Mouse (Mus musculus) neutrophil, adult 83 days (primary cell): ENCODE results near the gene Olfr620. TPM values are rescaled to one million over a fixed set of nuclear protein-coding genes. Genes with fewer than 3 reads are reported as not detected.

Experiments
- total RNA-seq, 2 experiments: library from RNA; stranded (reverse); gene quantifications; one replicate each; pipeline ENCODE4 v1.2.4; 2023

Olfr620 gene
- not detected for total RNA-seq

DNA sequence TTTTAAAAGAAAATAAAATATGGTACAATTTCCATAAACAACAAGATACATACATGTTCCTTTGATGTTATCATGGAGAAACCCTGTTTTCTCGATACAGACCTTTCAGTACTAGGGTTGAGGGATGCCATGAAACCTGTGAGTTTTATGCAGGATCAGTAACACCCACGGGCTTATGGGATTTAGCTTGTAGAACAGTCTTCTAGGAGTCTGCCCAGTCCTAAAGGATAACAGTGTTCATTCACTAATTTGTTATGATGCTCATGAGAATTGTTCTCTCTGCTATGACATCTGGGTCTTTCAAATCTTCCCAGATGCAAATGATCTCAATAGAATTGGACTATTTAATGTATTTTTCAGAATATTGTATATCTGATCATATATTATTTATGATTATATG, at the start of gene Olfr620:
Olfr620 (minus strand) TSS at position 101 of the 400 bp plus-strand sequence.

DNA sequence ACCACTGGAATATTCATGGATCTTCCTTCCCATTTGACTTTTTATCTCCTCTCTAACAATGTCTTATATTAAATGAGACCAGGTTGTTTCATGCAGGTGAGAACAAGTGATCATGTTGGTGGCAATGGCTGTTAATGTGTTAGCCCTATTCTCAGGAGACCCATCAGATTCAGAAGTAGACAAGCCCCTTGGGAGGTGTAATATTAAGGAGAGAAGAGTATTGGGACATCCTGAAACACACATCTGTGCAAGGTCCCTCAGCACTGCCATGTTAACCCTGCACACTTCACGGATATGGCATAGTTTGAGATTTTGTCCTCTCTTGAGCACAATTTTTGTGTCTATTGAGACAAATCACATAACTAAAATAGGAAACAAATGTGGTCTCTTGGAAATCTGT, 30.3 kb upstream of the Olfr620 start, which contains the start of gene Olfr622:
Olfr622 (minus strand) TSS at position 101 of the 400 bp plus-strand sequence.

DNA sequence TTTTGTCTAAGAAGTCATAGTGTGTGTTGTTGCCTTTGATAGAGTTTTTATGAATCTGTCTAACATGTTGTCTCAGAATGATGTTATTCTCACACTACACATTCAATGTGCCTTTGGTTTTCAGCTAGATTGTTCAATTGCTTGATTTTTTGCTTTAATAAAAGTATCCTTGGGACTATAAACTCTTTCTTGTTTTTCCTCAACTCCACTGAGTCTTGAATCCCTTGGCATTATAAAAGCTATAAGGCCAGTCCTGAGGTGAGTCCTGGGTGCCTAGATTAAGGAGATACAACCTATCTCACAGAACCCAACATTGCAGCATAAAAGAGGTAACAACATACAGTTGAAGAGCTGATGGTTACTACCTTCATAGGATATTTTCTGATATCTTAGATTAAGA, 12.1 kb downstream of the Olfr620 start, which contains the start of gene Olfr619:
Olfr619 (plus strand) TSS at position 301 of the 400 bp plus-strand sequence.

DNA sequence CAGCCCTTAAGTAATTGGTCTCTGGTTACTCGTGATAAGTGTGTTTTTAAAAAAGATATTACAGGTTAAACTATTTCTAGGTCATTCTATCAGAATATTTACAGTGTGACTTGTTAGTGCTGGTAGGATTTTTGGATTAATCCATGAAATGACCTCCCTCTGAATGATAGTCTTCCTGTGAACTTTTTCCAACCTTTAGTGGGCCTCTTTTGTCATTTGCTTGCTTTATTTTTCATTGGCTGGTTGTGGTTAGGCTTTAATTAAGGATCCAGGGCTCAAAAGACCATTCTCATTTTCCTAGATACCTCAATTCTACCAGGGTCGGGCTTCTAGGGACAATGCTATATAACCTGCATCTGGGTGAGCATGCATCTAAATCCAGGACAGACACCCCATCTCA, 22.5 kb downstream of the Olfr620 start, which contains the start of gene Olfr618:
Olfr618 (plus strand) TSS at position 301 of the 400 bp plus-strand sequence.

DNA sequence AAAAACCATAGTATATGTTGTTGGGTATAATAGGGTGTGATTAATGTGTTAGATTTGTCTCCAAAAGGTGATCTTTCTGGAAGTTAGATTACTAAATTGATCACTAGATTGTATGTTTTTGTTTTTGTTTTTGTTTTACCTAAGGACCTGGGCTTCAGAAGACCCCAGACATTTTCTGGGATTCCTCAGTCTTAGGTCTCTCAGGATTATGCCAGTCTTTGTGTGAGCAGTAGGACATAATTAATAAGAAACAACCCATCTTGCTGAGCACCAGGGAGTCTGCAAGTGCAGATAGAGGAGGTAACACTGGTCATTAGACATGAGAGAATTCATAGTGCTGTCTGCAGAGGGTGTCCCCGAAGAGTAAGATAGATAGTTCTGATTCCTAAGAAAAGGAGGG, 39.6 kb downstream of the Olfr620 start, which contains the start of gene Olfr617:
Olfr617 (plus strand) TSS at position 301 of the 400 bp plus-strand sequence.

DNA sequence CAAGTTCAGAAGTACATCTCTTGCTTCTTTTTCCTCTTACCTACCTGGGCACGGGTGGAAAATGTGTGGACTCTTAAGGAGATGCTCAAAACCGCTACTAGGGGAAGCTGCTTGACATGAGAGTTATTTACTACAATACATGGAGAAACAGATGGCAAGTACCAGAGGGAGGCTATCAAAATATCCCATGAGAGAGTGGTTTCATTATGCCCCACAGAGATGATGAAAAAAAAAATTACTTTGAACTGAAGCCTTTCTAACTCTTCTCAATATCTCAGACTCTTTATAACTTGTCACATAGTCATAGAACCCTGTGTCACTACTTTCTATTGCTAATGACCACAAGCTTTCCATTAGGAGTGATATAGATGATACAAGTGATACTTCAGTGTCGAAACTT, 43.3 kb downstream of the Olfr620 start, which contains the start of gene Olfr616:
Olfr616 (minus strand) TSS at position 101 of the 400 bp plus-strand sequence.

DNA sequence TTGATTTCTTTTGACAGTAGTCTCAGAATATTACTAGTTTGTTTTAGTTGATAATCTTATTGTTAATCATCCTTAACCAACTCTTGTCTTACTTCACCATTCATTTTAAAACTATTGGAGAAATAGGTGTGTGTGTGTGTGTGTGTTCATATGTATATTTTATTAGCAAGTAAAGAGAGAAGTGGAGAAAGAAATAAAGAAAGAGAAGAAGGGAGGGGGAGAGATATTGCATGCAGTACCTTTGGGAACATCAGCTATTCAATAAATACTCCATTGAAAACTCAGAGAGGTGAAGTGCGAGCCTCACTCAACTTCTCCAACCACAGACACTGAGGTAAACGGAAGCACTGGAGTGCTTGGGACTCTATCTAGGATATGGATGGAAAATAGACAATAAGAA, 56.6 kb downstream of the Olfr620 start, which contains the start of gene Olfr615:
Olfr615 (plus strand) TSS at position 301 of the 400 bp plus-strand sequence.

Other genes starting within 250 kb of the Olfr620 start
- gene Olfr601, start 249.9 kb downstream of the Olfr620 start, total RNA-seq: not detected
- not detected for gene Olfr603, start 226.4 kb downstream of the Olfr620 start, total RNA-seq
- gene Usp17lc, start 197.5 kb downstream of the Olfr620 start, total RNA-seq: not detected
- not detected for gene Olfr605, start 167.1 kb downstream of the Olfr620 start, total RNA-seq
- gene Olfr606, start 163.5 kb downstream of the Olfr620 start, total RNA-seq: not detected
- gene Olfr607, start 148.4 kb downstream of the Olfr620 start, total RNA-seq: under 1 TPM in 1 of 2 experiments, not detected in 1; 0.07 TPM
- not detected for gene Olfr608, start 142.7 kb downstream of the Olfr620 start, total RNA-seq
- gene Olfr609, start 114.5 kb downstream of the Olfr620 start, total RNA-seq: not detected
- gene Olfr610, start 100.4 kb downstream of the Olfr620 start, total RNA-seq: not detected
- not detected for gene Olfr611, start 91.7 kb downstream of the Olfr620 start, total RNA-seq
- gene Olfr612, start 69.8 kb downstream of the Olfr620 start, total RNA-seq: not detected
- gene Olfr613, start 64.5 kb downstream of the Olfr620 start, total RNA-seq: not detected
- gene Olfr615, start 56.5 kb downstream of the Olfr620 start, total RNA-seq: not detected
- gene Olfr616, start 43.4 kb downstream of the Olfr620 start, total RNA-seq: not detected
- gene Olfr617, start 39.5 kb downstream of the Olfr620 start, total RNA-seq: not detected
- gene Olfr618, start 22.4 kb downstream of the Olfr620 start, total RNA-seq: not detected
- not detected for gene Olfr619, start 12.0 kb downstream of the Olfr620 start, total RNA-seq
- gene Olfr622, start 30.2 kb upstream of the Olfr620 start, total RNA-seq: not detected
- not detected for gene Olfr623, start 51.2 kb upstream of the Olfr620 start, total RNA-seq
- not detected for gene Olfr624, start 58.7 kb upstream of the Olfr620 start, total RNA-seq
- gene Olfr625-ps1, start 70.2 kb upstream of the Olfr620 start, total RNA-seq: not detected
- not detected for gene Olfr243, start 102.1 kb upstream of the Olfr620 start, total RNA-seq
- gene Olfr628, start 117.8 kb upstream of the Olfr620 start, total RNA-seq: not detected
- not detected for gene Olfr629, start 132.4 kb upstream of the Olfr620 start, total RNA-seq
- not detected for gene Olfr630, start 144.8 kb upstream of the Olfr620 start, total RNA-seq
- gene Olfr69, start 159.1 kb upstream of the Olfr620 start, total RNA-seq: not detected
- not detected for gene Olfr68, start 167.2 kb upstream of the Olfr620 start, total RNA-seq
- gene Olfr67, start 179.3 kb upstream of the Olfr620 start, total RNA-seq: not detected
- 100 to 1,000 TPM in 1 of 2 experiments, 10 to 100 TPM in 1; 81.2 to 165 TPM for gene Hbb-bt, start 201.5 kb upstream of the Olfr620 start, total RNA-seq
- 100 to 1,000 TPM; 331 to 680 TPM for gene Hbb-bs, start 215.6 kb upstream of the Olfr620 start, total RNA-seq
- gene Hbb-bh2, start 228.0 kb upstream of the Olfr620 start, total RNA-seq: not detected
- not detected for gene Hbb-bh1, start 230.6 kb upstream of the Olfr620 start, total RNA-seq
- gene Hbb-y, start 240.7 kb upstream of the Olfr620 start, total RNA-seq: not detected